Mouse (Mus musculus) stomach, embryonic 15.5 days (tissue): ENCODE measurements at regions not wholly inside any gene's neighbourhood (a gene's known extent, or its start where the extent isn't known, plus 50 kb on each side); places are given as distances from the start of the nearest gene placed in this dataset.

Experiments used
- ATAC-seq: fragments of 200-750 bp; cut with Nextera tagmentation; 2 replicates; pipeline ENCODE4 v1.8.0; 2017; ENCODE audit warnings: low read depth, moderate number of reproducible peaks, moderate TSS enrichment; ENCODE audit not compliant: insufficient read depth, low FRiP score
- H3K27ac ChIP-seq: fragments of 300-500 bp; sonication (generic); 2 replicates; pipeline ENCODE4 v1.5.1; 2015; ENCODE audit warnings: mild to moderate bottlenecking, inconsistent platforms
- H3K27me3 ChIP-seq: fragments of 300-500 bp; sonication (generic); replicated peaks from 2 replicates; pipeline ENCODE4 v1.6.1; 2015; ENCODE audit warnings: inconsistent platforms
- H3K36me3 ChIP-seq: fragments of 300-500 bp; sonication (generic); 2 replicates; pipeline ENCODE4 v1.6.1; 2015; ENCODE audit warnings: inconsistent platforms
- H3K4me1 ChIP-seq: fragments of 300-500 bp; sonication (generic); 2 replicates; pipeline ENCODE4 v1.6.1; 2015; ENCODE audit warnings: inconsistent platforms
- H3K4me2 ChIP-seq: fragments of 300-500 bp; sonication (generic); 2 replicates; pipeline ENCODE4 v1.6.1; 2015; ENCODE audit warnings: mild to moderate bottlenecking, inconsistent platforms
- H3K4me3 ChIP-seq: fragments of 300-500 bp; sonication (generic); replicated peaks from 2 replicates; pipeline ENCODE4 v1.5.1; 2015; ENCODE audit warnings: inconsistent platforms
- H3K9ac ChIP-seq: fragments of 300-500 bp; sonication (generic); 2 replicates; pipeline ENCODE4 v1.6.1; 2015; ENCODE audit warnings: inconsistent platforms
- H3K9me3 ChIP-seq: fragments of 300-500 bp; sonication (generic); 2 replicates; pipeline ENCODE4 v1.6.1; 2016; ENCODE audit warnings: inconsistent platforms
- WGBS: fragments of 180-500 bp; shearing (Covaris S2); methylation state at CpG from one replicate; pipeline ENCODE4 v1.1.7; 2015; 5-methylcytosine and 5-hydroxymethylcytosine counted together

GRCm38 (mm10) chr15:61723696-61724095 lies 800.9 kb upstream of the A1bg start:
- Histone ChIP-seq H3K4me2 (no peak overlapping the region), H3K27ac (no peak overlapping the region), H3K9ac (no peak overlapping the region), H3K27me3 (no peaks in the 10 kb centered on the region), H3K9me3 (no peaks in the 10 kb centered on the region), H3K4me1 (no peaks in the 10 kb centered on the region), H3K36me3 (no peaks in the 10 kb centered on the region), H3K4me3 (no peak overlapping the region)
- no peak for ATAC-seq
- WGBS: 33% methylated on average over 1 of the region's 1 CpGs

DNA sequence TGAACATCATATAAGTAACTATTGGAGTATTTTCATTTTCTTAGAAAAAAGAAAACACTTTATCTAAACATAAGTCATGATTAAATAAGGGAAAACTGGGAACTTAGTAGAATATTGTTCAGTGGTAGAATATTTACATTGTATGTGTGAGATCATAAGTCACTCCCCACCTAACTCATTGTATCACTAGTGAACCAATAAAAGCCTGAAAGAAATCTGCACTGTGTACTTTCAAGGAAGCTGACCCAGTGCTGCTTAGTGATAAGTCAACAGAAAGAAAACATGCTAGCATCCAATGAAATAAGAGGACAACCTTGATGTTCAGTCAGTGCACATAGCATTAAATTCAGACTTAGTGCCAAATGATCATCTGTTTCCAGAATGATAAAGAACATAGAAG lies 795.7 kb upstream of the A1bg start:
- Histone ChIP-seq H3K27ac (no peak overlapping the region), H3K4me2 (no peak overlapping the region), H3K36me3 (no peaks in the 10 kb centered on the region), H3K9me3 (no peaks in the 10 kb centered on the region), H3K27me3 (no peaks in the 10 kb centered on the region), H3K4me1 (no peaks in the 10 kb centered on the region), H3K9ac (no peak overlapping the region), H3K4me3 (no peak overlapping the region)
- no peak for ATAC-seq

- no peaks in the 10 kb centered on the region for H3K36me3 ChIP-seq
- WGBS: 72% methylated on average over 1 of the region's 1 CpGs
- H3K4me1 ChIP-seq: no peaks in the 10 kb centered on the region
- H3K4me2 ChIP-seq: no peak overlapping the region
- no peak overlapping the region for H3K4me3 ChIP-seq
- no peak overlapping the region for H3K27ac ChIP-seq
- no peak for ATAC-seq
- no peak overlapping the region for H3K9ac ChIP-seq
- H3K9me3 ChIP-seq: no peaks in the 10 kb centered on the region
- H3K27me3 ChIP-seq: no peaks in the 10 kb centered on the region
These were observed 794.4 kb upstream of the A1bg start for GRCm38 (mm10) chr15:61717216-61717615.

GRCm38 (mm10) chr15:61713953-61714352 lies 791.1 kb upstream of the A1bg start:
- Histone ChIP-seq H3K4me2 (no peak overlapping the region), H3K9me3 (no peaks in the 10 kb centered on the region), H3K9ac (no peak overlapping the region), H3K4me3 (no peak overlapping the region), H3K27ac (no peak overlapping the region), H3K36me3 (no peaks in the 10 kb centered on the region), H3K4me1 (no peaks in the 10 kb centered on the region), H3K27me3 (no peaks in the 10 kb centered on the region)
- WGBS: 52% methylated on average over 2 of the region's 2 CpGs
- ATAC-seq: no peak

- ATAC-seq: no peak
- WGBS: 74% methylated on average over 4 of the region's 4 CpGs
- Histone ChIP-seq H3K9ac (no peak overlapping the region), H3K27ac (no peak overlapping the region), H3K27me3 (no peaks in the 10 kb centered on the region), H3K4me3 (no peak overlapping the region), H3K9me3 (no peaks in the 10 kb centered on the region), H3K4me1 (no peaks in the 10 kb centered on the region), H3K4me2 (no peak overlapping the region), H3K36me3 (no peaks in the 10 kb centered on the region)
These were observed 786.1 kb upstream of the A1bg start for GRCm38 (mm10) chr15:61708928-61709327.

- Histone ChIP-seq H3K27ac (no peak overlapping the region), H3K27me3 (no peaks in the 10 kb centered on the region), H3K9me3 (no peaks in the 10 kb centered on the region), H3K4me2 (no peak overlapping the region), H3K9ac (no peak overlapping the region), H3K4me1 (no peaks in the 10 kb centered on the region), H3K4me3 (no peak overlapping the region), H3K36me3 (no peaks in the 10 kb centered on the region)
- no peak for ATAC-seq
- WGBS: 61% methylated on average over 6 of the region's 6 CpGs
These were observed 785.1 kb upstream of the A1bg start for GRCm38 (mm10) chr15:61707952-61708351.

GRCm38 (mm10) chr15:61692679-61693078 lies 769.9 kb upstream of the A1bg start:
- no peak overlapping the region for H3K4me2 ChIP-seq
- no peaks in the 10 kb centered on the region for H3K9me3 ChIP-seq
- no peaks in the 10 kb centered on the region for H3K36me3 ChIP-seq
- no peaks in the 10 kb centered on the region for H3K27me3 ChIP-seq
- H3K4me1 ChIP-seq: no peaks in the 10 kb centered on the region
- no peak for ATAC-seq
- 86% methylated on average over 1 of the region's 1 CpGs for WGBS
- H3K27ac ChIP-seq: no peak overlapping the region
- H3K4me3 ChIP-seq: no peak overlapping the region
- no peak overlapping the region for H3K9ac ChIP-seq

DNA sequence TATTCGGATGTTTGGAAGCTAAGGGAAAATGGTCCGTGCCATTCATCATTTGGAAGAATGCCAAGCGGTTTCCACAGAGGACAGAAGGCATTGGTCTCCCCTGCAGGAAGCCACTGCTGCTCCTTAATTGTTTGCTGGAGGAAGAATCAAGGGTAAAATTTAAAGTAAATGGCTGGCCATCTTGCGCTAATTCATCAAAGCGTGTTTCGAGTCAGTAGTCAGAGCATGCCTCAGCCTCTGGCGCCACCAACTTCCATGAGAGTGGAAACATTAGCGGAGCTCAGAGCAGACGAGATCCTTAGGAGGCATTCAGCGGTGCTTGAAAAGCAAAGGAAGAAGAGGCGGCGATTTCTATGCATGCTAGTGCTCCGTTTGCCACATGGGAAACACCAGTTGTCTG lies 767.6 kb upstream of the A1bg start:
- H3K27me3 ChIP-seq: no peaks in the 10 kb centered on the region
- no peaks in the 10 kb centered on the region for H3K36me3 ChIP-seq
- H3K4me2 ChIP-seq: no peak overlapping the region
- ATAC-seq: no peak
- H3K27ac ChIP-seq: no peak overlapping the region
- no peaks in the 10 kb centered on the region for H3K9me3 ChIP-seq
- H3K9ac ChIP-seq: no peak overlapping the region
- no peak overlapping the region for H3K4me3 ChIP-seq
- H3K4me1 ChIP-seq: no peaks in the 10 kb centered on the region
- 74% methylated on average over 13 of the region's 13 CpGs for WGBS

DNA sequence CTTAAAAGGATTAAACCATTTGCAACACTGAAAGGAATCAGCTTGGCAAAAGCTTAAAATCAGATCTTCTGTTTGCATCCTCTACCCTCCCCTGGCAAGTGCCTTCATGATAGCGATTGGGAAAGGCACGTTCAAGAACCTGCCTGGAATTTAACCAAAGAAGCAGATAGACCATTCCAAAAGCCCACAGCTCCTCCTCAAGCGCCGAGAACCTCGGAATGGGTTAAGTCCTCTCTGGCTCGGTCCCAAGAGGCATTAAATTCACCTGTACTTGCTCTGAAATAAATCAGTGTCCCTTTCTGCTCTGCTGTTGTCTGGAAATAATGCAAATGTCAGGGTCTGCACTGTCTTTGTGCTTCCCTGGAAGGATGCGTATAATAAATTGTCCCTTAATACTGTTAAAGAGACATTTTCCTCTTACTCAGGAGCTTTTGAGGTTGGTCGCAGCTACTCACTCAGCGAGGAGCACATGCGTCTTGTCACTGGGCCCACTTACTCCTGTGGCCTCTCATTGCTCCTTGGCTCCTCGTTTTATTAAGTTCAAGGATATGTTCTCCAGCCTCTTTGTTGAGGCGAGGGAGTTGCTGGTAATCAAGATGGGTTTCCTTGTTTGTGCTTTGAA lies 767.1 kb upstream of the A1bg start:
- H3K4me1 ChIP-seq: no peaks in the 10 kb centered on the region
- H3K4me2 ChIP-seq: no peak overlapping the region
- ATAC-seq: no peak
- no peaks in the 10 kb centered on the region for H3K36me3 ChIP-seq
- no peak overlapping the region for H3K4me3 ChIP-seq
- 56% methylated on average over 12 of the region's 12 CpGs for WGBS
- H3K9ac ChIP-seq: no peak overlapping the region
- no peaks in the 10 kb centered on the region for H3K27me3 ChIP-seq
- no peak overlapping the region for H3K27ac ChIP-seq
- no peaks in the 10 kb centered on the region for H3K9me3 ChIP-seq

- Histone ChIP-seq H3K36me3 (no peaks in the 10 kb centered on the region), H3K27ac (no peak overlapping the region), H3K4me1 (no peaks in the 10 kb centered on the region), H3K27me3 (no peaks in the 10 kb centered on the region), H3K4me2 (no peak overlapping the region), H3K9me3 (no peaks in the 10 kb centered on the region), H3K4me3 (no peak overlapping the region), H3K9ac (no peak overlapping the region)
- WGBS: 76% methylated on average over 4 of the region's 4 CpGs
- ATAC-seq: no peak
These were observed 760.2 kb upstream of the A1bg start for GRCm38 (mm10) chr15:61682968-61683367.

GRCm38 (mm10) chr15:61670556-61670955 lies 747.7 kb upstream of the A1bg start:
- Histone ChIP-seq H3K27me3 (no peaks in the 10 kb centered on the region), H3K27ac (no peak overlapping the region), H3K36me3 (no peaks in the 10 kb centered on the region), H3K9ac (no peak overlapping the region), H3K4me1 (no peaks in the 10 kb centered on the region), H3K4me2 (no peak overlapping the region), H3K4me3 (no peak overlapping the region), H3K9me3 (no peaks in the 10 kb centered on the region)
- 75% methylated on average over 5 of the region's 5 CpGs for WGBS
- ATAC-seq: no peak

- Histone ChIP-seq H3K27me3 (no peaks in the 10 kb centered on the region), H3K27ac (no peak overlapping the region), H3K9me3 (no peaks in the 10 kb centered on the region), H3K36me3 (no peaks in the 10 kb centered on the region), H3K4me2 (no peak overlapping the region), H3K4me3 (no peak overlapping the region), H3K9ac (no peak overlapping the region), H3K4me1 (no peaks in the 10 kb centered on the region)
- no peak for ATAC-seq
- WGBS: 68% methylated on average over 3 of the region's 3 CpGs
These were observed 737.8 kb upstream of the A1bg start for GRCm38 (mm10) chr15:61660581-61660980.

GRCm38 (mm10) chr15:61656951-61657350 lies 734.1 kb upstream of the A1bg start:
- Histone ChIP-seq H3K4me2 (no peak overlapping the region), H3K4me3 (no peak overlapping the region), H3K9me3 (no peaks in the 10 kb centered on the region), H3K27me3 (no peaks in the 10 kb centered on the region), H3K4me1 (no peaks in the 10 kb centered on the region), H3K9ac (no peak overlapping the region), H3K36me3 (no peaks in the 10 kb centered on the region), H3K27ac (no peak overlapping the region)
- ATAC-seq: no peak
